Mouse (Mus musculus) ovary, postnatal 36 days (tissue): ENCODE data around the gene Sim1.

ENCODE experiments used
- DNase-seq: peaks from one replicate; pipeline ENCODE4 v3.0.0; 2022; ENCODE audit warnings: low spot score, mixed read lengths

Gene Sim1

GRCm38 (mm10) chr10:50894170-50894991, at the start of gene Sim1:
Gene Sim1, plus strand, starts transcription at chr10:50894754.
- peak; percentile 34 for DNase-seq

DNA sequence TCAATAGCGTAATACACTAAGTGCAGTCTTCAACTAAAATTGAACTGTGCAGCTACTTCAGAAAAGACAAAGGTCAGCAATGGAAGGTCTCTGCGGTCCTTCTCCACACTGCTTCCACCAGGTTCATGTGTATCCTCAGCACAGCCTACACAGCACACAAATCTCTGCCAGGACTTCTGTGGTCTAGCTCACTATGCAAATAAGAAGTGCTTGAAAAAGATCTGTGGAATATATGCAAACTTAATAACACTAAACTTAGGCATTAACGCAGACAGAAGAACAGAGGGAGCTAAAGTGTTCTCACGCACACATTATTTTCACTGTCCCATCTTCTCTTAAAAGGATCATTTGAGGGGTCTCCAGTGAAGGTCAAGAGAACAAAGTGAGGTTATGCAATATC, 26.4 kb upstream of the Sim1 start:
- DNase-seq, result no peak

DNA sequence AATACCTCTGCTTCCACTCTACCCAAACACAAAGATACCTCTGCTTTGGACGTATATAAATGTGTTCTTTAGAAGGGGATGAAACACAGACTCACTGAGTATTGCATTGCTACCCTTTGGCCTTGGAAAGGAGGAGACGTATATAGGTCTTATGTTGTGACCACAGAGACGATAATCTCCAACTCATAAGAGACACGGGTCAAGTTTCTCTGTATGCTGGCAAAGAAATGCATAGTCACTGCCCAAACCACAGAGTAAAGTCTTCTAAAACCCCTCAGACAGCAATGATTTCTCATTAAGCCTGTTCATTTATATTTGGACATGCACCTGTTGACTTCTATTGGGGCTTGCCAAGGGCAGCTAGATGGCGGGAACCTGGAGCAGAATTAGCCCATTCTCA, 17.6 kb upstream of the Sim1 start:
- no peak for DNase-seq

- DNase-seq, result no peak
Observed at GRCm38 (mm10) chr10:50881476-50882069, 13.0 kb upstream of the Sim1 start.

DNA sequence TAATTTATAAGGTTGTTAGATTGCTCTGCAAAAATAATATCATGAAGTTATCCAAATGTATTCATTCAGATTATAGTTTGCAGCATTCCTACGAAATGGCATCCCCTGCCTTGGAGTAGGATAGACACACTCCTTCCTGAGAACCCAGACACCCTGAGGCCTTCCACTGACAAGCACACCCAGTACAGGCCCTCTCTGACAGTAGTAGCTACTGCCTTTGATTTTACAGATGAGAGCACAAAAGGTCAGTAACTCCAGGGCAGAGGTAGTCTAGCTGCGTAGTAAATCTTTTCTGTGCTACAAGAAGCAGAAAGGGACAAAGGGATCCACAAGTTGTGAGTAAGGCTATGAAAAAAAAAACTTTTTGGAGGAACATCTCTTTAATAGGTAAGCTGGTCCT, 12.2 kb upstream of the Sim1 start:
- DNase-seq, result no peak

DNA sequence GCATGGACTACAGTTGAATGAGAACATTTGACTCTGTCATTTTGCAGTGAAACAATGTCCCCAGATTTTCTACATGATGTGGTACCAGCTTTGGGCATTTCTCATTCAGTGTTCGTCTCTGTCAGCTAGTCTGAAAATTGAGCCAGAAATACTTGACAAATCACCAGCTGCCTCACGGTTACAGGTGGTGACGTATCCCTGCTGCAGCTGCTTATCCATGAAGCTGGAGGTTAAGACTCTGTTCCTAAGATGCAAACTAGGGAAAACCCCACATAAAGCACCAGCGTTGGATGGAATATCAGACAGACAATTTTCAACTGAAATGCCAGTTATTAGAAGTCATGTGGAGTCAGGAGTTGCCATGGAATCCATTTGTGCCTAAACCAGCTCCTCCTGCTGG, 8.2 kb upstream of the Sim1 start:
- no peak for DNase-seq

DNA sequence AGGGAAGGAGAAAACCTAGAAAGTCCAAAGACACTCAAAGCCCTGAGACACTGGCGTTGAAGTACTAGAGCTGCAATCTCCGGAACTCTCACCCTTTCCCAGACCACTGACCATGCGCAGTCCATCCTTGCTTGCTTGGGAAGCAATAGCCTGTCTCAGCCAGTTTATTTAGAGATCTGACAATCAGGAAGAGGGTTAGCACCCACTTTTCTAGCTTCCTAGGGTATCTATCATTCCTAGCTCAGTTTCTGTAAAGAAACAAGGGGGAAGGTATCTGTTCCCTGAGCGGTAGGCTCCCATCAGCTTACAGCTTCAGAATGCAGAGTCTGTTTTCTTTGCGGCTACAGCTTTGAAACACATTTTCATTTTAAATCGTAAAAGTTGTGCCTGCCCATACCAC, 3.9 kb upstream of the Sim1 start:
- no peak for DNase-seq

GRCm38 (mm10) chr10:50891876-50892711, 2.5 kb upstream of the Sim1 start:
- DNase-seq, result no peak

GRCm38 (mm10) chr10:50892751-50893320, 1.7 kb upstream of the Sim1 start:
- DNase-seq, result no peak

- DNase-seq, result no peak
Observed at GRCm38 (mm10) chr10:50893546-50893945, 1.0 kb upstream of the Sim1 start.

DNA sequence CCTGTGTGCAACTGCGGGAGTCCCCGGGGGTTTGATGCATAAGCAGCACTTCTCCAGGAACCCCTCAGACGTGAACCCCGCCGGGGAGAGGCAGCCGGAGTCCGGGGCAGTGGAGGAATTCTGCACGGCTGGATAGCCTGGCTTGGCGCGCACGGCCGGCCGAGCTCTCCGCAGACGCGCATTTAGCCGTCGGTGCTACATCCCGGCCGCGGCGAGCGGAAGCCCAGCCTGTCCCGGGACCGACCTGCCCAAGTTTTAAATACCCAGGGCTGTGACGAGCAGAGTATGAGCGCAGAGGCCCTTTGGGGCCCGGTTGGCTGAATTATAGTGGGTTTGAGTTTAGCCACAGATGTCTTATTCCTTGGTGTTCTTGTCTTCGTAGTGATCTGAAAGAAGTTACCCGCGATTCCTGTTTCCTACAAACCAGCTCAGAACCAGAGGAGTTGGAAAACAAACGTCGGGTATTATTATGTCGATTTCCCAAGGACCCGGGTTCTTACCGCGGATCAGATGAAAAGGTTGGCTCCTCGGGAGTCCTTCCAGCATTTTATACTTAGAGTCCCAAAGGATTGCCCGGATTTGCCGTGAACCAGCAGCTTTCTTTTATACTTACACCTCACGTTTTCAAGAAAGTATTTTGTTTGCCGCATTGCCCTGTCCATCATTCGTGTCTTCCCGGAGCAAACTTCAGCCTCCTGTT, 687 bp downstream of the Sim1 start:
- no peak for DNase-seq

- no peak for DNase-seq
Observed at GRCm38 (mm10) chr10:50895881-50896766, 1.6 kb downstream of the Sim1 start.

- no peak for DNase-seq
Observed at GRCm38 (mm10) chr10:50896767-50897390, 2.3 kb downstream of the Sim1 start.

GRCm38 (mm10) chr10:50897530-50898471, 3.2 kb downstream of the Sim1 start:
- DNase-seq, result no peak

- no peak for DNase-seq
Observed at GRCm38 (mm10) chr10:50898621-50899020, 4.1 kb downstream of the Sim1 start.

DNA sequence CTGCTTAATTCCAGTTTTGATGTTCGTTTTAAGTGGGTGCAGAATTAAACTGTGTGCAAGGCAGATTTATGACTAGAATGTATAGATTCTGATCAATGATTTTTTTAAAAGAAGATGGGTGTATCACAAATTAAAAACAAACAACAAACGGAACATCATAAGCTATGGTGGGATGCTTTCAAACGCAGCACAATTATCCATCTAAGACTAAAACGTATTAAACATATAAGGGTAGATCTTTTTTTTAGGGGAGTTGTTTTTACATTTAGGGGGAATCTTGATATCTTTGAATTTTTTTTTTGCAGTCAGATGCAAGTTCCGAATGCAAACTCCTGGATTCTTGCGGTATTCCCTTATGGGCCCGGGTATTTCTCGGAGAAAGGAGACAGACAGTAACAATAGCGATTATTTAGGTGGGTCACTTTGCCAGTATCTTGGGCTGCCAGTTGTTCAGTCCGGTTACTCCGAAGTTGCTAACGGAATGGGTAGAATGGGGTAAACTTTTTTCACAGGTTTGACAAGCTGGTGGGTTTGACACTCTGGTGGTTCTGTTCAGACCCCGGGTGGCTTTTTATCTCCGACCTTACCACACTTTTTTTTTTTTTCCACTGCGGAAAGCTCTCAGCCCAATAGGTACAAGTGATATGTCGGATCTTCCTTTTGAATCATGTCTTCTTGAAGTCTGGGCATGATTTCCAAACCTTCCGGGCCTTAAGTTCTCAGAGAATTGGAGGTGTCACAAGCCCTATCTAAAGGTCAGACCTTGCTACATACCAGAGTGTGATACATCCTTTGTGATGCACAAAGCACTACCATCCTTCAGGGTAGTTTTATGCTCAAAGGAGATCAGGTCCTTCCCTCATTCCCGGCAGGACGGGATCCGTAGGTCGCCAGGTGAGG, 5.5 kb downstream of the Sim1 start:
- DNase-seq, result no peak

- no peak for DNase-seq
Observed at GRCm38 (mm10) chr10:50900746-50901600, 6.4 kb downstream of the Sim1 start.
